Mouse (Mus musculus): ENCODE results near the gene Hivep3. TPM values are rescaled to one million over a fixed set of nuclear protein-coding genes. Genes with fewer than 3 reads are reported as not detected.

Gene Hivep3
- total and polyA plus RNA-seq, 3 experiments, result 5.1 to 8.2 (median 6.0) TPM

DNA sequence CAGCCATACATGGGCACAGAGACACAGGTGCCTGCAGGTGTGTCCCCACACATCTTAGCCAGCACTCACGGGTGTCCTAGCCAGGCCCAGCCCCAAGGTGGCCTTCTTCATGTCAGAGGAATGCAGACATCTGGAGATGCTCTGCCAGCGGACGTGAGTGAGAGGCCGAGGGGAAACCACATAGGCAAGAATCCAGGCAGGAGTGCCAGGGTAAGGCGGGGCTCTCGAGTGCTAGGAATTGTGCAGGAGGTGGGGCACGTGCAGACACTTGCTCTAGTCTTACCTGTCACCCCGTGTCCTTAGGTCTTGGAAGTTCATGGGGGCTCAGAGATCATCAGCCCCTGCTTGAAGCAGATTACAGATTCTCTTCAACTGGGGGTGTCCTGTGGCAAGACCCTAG, 412.3 kb downstream of the Hivep3 start:
- no peak for DNase-seq
- Histone ChIP-seq H3K9ac (ENCODE audit: low read depth, low read length) (no peak overlapping the region), H3K36me3 (ENCODE audit: control insufficient read depth, insufficient read depth, low read length) (no peaks in the 10 kb centered on the region), H3K79me2 (replicated peaks; ENCODE audit: control insufficient read depth, insufficient read depth, low read length) (no peaks in the 10 kb centered on the region), H3K4me1 (ENCODE audit: control insufficient read depth, insufficient read depth, low read length) (peaks cover 4% of the 10 kb centered on the region; the same call in 1 of the 2 replicates), H3K27ac (no peak overlapping the region), H3K27me3 (ENCODE audit: control insufficient read depth, insufficient read depth, low read length) (no peaks in the 10 kb centered on the region), H3K4me3 (no peak overlapping the region)
- intact Hi-C loops (cut with DNase I), result no loop called here
- 67% methylated on average over 8 of the region's 8 CpGs for WGBS
- TF ChIP-seq POLR2A (IDR thresholded peaks at IDR 0.05; ENCODE audit: insufficient read depth, low read depth, low read length) (no peak), EP300 (IDR thresholded peaks at IDR 0.05; ENCODE audit: insufficient read depth, low read depth, low read length) (no peak), CTCF (IDR thresholded peaks at IDR 0.05) (no peak)

- H3K36me3 ChIP-seq (ENCODE audit: control insufficient read depth, insufficient read depth, low read length), result no peaks in the 10 kb centered on the region
- TF ChIP-seq POLR2A (IDR thresholded peaks at IDR 0.05; ENCODE audit: insufficient read depth, low read depth, low read length), result no peak
- 0 out of 2 replicates have a peak, but pooled peaks have one; percentile 32 for TF ChIP-seq EP300 (IDR thresholded peaks at IDR 0.05; ENCODE audit: insufficient read depth, low read depth, low read length)
- DNase-seq, result peak; percentile 82 to 87
- H3K9ac ChIP-seq (ENCODE audit: low read depth, low read length), result peak overlapping the region; percentile 43
- H3K79me2 ChIP-seq (replicated peaks; ENCODE audit: control insufficient read depth, insufficient read depth, low read length), result no peaks in the 10 kb centered on the region
- 7% methylated on average over 45 of the region's 45 CpGs for WGBS
- no peaks in the 10 kb centered on the region for H3K27me3 ChIP-seq (ENCODE audit: control insufficient read depth, insufficient read depth, low read length)
- peaks cover 4% of the 10 kb centered on the region; the same call in 1 of the 2 replicates for H3K4me1 ChIP-seq (ENCODE audit: control insufficient read depth, insufficient read depth, low read length)
- peak overlapping the region; percentile 19; the same call in 1 of the 2 replicates for H3K4me3 ChIP-seq
- H3K27ac ChIP-seq, result peak overlapping the region; percentile 28; the same call in 1 of the 2 replicates
- intact Hi-C loops (cut with DNase I), result no loop called here
Observed at GRCm38 (mm10) chr4:120148291-120149141, 414.9 kb downstream of the Hivep3 start.

DNA sequence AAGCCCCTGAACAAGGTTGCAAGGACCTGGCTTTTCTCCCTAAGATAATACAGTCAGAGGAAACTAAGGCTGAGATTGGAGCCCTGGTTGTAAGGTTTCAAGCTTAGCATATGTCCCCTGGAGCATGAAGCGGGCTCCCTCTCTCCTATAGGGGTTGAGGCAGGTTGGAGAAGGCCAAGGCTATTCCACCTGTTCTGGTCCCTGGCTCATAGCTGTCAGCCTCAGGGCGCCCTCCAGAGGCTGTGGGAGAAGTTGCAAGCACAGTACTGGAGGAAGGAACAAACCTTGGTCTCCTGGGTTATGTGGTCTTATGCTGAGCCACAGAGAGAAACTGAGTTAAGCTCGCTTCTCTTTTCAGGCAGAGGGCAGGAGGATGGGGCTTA, 415.5 kb downstream of the Hivep3 start:
- TF ChIP-seq EP300 (IDR thresholded peaks at IDR 0.05; ENCODE audit: insufficient read depth, low read depth, low read length), result no peak
- no peak for TF ChIP-seq POLR2A (IDR thresholded peaks at IDR 0.05; ENCODE audit: insufficient read depth, low read depth, low read length)
- TF ChIP-seq CTCF (IDR thresholded peaks at IDR 0.05), result peak; percentile 41
- H3K9ac ChIP-seq (ENCODE audit: low read depth, low read length), result no peak overlapping the region; the same call in 1 of the 2 replicates
- peak overlapping the region; percentile 28; the same call in 1 of the 2 replicates for H3K27ac ChIP-seq
- no peaks in the 10 kb centered on the region for H3K27me3 ChIP-seq (ENCODE audit: control insufficient read depth, insufficient read depth, low read length)
- no peaks in the 10 kb centered on the region for H3K79me2 ChIP-seq (replicated peaks; ENCODE audit: control insufficient read depth, insufficient read depth, low read length)
- 56% methylated on average over 3 of the region's 3 CpGs for WGBS
- no peaks in the 10 kb centered on the region for H3K36me3 ChIP-seq (ENCODE audit: control insufficient read depth, insufficient read depth, low read length)
- DNase-seq, result no peak
- intact Hi-C loops (cut with DNase I), result no loop called here
- H3K4me1 ChIP-seq (ENCODE audit: control insufficient read depth, insufficient read depth, low read length), result peaks cover 4% of the 10 kb centered on the region; the same call in 1 of the 2 replicates
- no peak overlapping the region for H3K4me3 ChIP-seq

GRCm38 (mm10) chr4:120150345-120150920, 416.8 kb downstream of the Hivep3 start:
- H3K79me2 ChIP-seq (replicated peaks; ENCODE audit: control insufficient read depth, insufficient read depth, low read length), result no peaks in the 10 kb centered on the region
- TF ChIP-seq POLR2A (IDR thresholded peaks at IDR 0.05; ENCODE audit: insufficient read depth, low read depth, low read length) (no peak), EP300 (IDR thresholded peaks at IDR 0.05; ENCODE audit: insufficient read depth, low read depth, low read length) (no peak), CTCF (IDR thresholded peaks at IDR 0.05) (no peak)
- H3K4me3 ChIP-seq, result no peak overlapping the region
- no peaks in the 10 kb centered on the region for H3K27me3 ChIP-seq (ENCODE audit: control insufficient read depth, insufficient read depth, low read length)
- no peak overlapping the region for H3K9ac ChIP-seq (ENCODE audit: low read depth, low read length)
- peaks cover 1% of the 10 kb centered on the region; the same call in 1 of the 2 replicates for H3K4me1 ChIP-seq (ENCODE audit: control insufficient read depth, insufficient read depth, low read length)
- intact Hi-C loops (cut with DNase I), result no loop called here
- H3K36me3 ChIP-seq (ENCODE audit: control insufficient read depth, insufficient read depth, low read length), result no peaks in the 10 kb centered on the region
- 63% methylated on average over 6 of the region's 6 CpGs for whole genome bisulfite sequencing
- no peak for DNase-seq
- H3K27ac ChIP-seq, result no peak overlapping the region

DNA sequence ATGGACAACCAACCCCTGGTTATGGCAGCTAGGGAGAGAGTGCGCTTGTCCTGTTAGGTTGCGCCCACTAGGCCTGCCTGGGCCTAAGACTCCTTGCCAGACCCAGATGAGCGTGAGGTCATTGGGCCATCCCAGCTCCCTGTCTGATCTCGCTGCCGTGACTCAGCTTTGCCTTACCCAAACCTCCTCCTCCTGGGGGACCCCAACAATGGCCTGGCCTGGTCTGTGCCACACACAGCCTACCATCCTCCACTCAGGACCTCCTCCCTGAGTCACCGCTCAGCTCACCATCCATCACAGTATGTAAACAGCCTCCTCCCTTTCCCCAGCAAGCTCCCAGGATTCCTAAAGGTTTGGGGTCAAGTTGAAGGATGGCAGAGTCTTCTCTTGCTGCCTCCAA, 418.3 kb downstream of the Hivep3 start:
- no peaks in the 10 kb centered on the region for H3K36me3 ChIP-seq (ENCODE audit: control insufficient read depth, insufficient read depth, low read length)
- no peak for DNase-seq
- intact Hi-C loops (cut with DNase I), result no loop called here

More for the DNA sequence above, 418.3 kb downstream of the Hivep3 start:
- Histone ChIP-seq H3K27ac (no peak overlapping the region), H3K27me3 (ENCODE audit: control insufficient read depth, insufficient read depth, low read length) (no peaks in the 10 kb centered on the region), H3K9ac (ENCODE audit: low read depth, low read length) (no peak overlapping the region), H3K4me1 (ENCODE audit: control insufficient read depth, insufficient read depth, low read length) (peaks cover 1% of the 10 kb centered on the region; the same call in 1 of the 2 replicates), H3K79me2 (replicated peaks; ENCODE audit: control insufficient read depth, insufficient read depth, low read length) (no peaks in the 10 kb centered on the region), H3K4me3 (no peak overlapping the region)
- no peak for TF ChIP-seq CTCF (IDR thresholded peaks at IDR 0.05)
- TF ChIP-seq EP300 (IDR thresholded peaks at IDR 0.05; ENCODE audit: insufficient read depth, low read depth, low read length), result no peak
- TF ChIP-seq POLR2A (IDR thresholded peaks at IDR 0.05; ENCODE audit: insufficient read depth, low read depth, low read length), result no peak
- WGBS, result 90% methylated on average over 6 of the region's 6 CpGs
